ENCODE assay signal across 35 mouse cellular contexts in genomic region chr17:63134805-63135204, GRCm38 (mm10).
"Had no signal": no experiment of that assay in that cellular context is flagged by ENCODE, and none has a peak within 500 bp of the region (broad histone marks: within the 10 kb centered on the region; RNA-seq: fewer than 3 reads in every experiment).

No protein-coding gene starts in this region.

- H3K27ac ChIP-seq: heart, embryonic 10.5 days; heart, embryonic 13.5 days; heart, embryonic 15.5 days; hindbrain, embryonic 10.5 days; hindbrain, embryonic 12.5 days; hindbrain, embryonic 13.5 days; hindbrain, embryonic 14.5 days; hindbrain, embryonic 15.5 days; hindbrain, postnatal 0 days; intestine, embryonic 15.5 days; kidney, embryonic 15.5 days; kidney, postnatal 0 days; layer of hippocampus, adult 2 months had no signal

- ATAC-seq: hindbrain, embryonic 16.5 days; hindbrain, postnatal 0 days; inflammation-experienced regulatory T-cells, adult 6 months; intestine, embryonic 15.5 days; intestine, embryonic 16.5 days; intestine, postnatal 0 days had no signal

- H3K9ac ChIP-seq: heart, embryonic 12.5 days; heart, embryonic 13.5 days; heart, embryonic 15.5 days; hindbrain, embryonic 12.5 days; hindbrain, embryonic 13.5 days; hindbrain, embryonic 14.5 days; hindbrain, embryonic 15.5 days; intestine, embryonic 15.5 days; kidney, embryonic 15.5 days had no signal

- DNase-seq: heart, postnatal 10 days; heart, postnatal 14 days; heart, postnatal 36 days; heart, postnatal 4 days; kidney, adult 11 months; kidney, adult 18-20 months; kidney, adult 2 months; kidney, adult 8-10 months; kidney, adult 9 months; kidney, postnatal 10 days; kidney, postnatal 14 days; kidney, postnatal 25 days; kidney, postnatal 36 days; kidney, postnatal 4 days; layer of hippocampus, adult 9-11 months; layer of hippocampus, postnatal 36 days had no signal

- H3K27me3 ChIP-seq: heart, embryonic 12.5 days; heart, embryonic 13.5 days; heart, embryonic 15.5 days; hindbrain, embryonic 12.5 days; hindbrain, embryonic 13.5 days; hindbrain, embryonic 15.5 days; intestine, embryonic 15.5 days; kidney, embryonic 15.5 days had no signal

- H3K36me3 ChIP-seq: hindbrain, embryonic 12.5 days; hindbrain, embryonic 13.5 days; hindbrain, embryonic 15.5 days had no signal

- H3K9me3 ChIP-seq: heart, embryonic 15.5 days; hindbrain, embryonic 12.5 days; hindbrain, embryonic 15.5 days; intestine, embryonic 15.5 days had no signal

- H3K4me1 ChIP-seq: heart, embryonic 10.5 days; hindbrain, embryonic 10.5 days; hindbrain, embryonic 12.5 days; hindbrain, embryonic 13.5 days; hindbrain, embryonic 15.5 days; intestine, embryonic 15.5 days; kidney, embryonic 15.5 days had no signal

- H3K4me3 ChIP-seq: heart, embryonic 10.5 days; heart, embryonic 12.5 days; heart, embryonic 13.5 days; heart, embryonic 15.5 days; hindbrain, embryonic 10.5 days; hindbrain, embryonic 12.5 days; hindbrain, embryonic 13.5 days; hindbrain, embryonic 15.5 days; intestine, embryonic 15.5 days; kidney, embryonic 15.5 days; layer of hippocampus, adult 2 months had no signal

- H3K4me2 ChIP-seq: heart, embryonic 11.5 days; heart, embryonic 12.5 days; heart, embryonic 13.5 days; heart, embryonic 15.5 days; hindbrain, embryonic 12.5 days; hindbrain, embryonic 13.5 days; hindbrain, embryonic 14.5 days; hindbrain, embryonic 15.5 days; intestine, embryonic 15.5 days; kidney, embryonic 15.5 days had no signal
